Mouse (Mus musculus): Measurements from ENCODE around the gene Lrrc49.

The Lrrc49 gene

DNA sequence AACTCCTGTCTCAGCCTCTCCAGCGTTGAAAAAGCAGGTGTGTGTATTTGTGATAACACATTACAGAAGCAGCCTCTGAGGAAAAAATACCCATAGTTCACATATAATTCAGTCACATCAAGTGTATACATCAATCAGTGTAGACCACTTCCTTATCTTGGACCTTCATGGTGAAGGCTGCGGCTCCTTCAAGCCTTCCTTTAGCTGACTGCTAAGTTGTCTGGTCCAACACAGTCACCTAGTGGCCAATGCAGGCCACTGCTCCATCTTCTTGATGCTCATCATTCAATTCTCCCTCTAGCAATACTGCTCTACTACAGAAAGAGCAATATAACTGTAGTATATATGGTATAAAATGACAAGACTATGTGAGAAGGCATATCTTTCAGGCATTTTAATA, 88.5 kb downstream of the Lrrc49 start:
- DNase-seq (ENCODE audit: low spot score in 2 of 2): no peak

DNA sequence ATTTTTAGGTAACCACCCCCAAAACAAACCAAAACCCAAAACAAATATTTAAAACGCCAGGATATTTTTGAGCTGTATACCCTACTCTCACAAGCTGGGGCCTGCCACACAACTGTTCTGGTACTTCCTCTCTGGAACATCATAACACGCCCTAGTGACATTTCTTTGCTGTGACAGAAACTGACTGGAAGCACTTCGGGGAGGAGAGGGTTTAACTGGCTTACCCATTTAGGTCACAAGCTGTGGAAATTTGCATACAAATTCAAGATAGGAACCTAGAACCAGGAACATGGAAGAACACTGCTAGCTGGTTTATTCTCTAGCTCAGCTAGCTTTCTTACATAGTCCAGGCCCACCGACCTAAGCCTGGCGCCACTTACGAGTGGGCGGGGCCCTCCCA, 92.6 kb downstream of the Lrrc49 start:
- no peak for DNase-seq (ENCODE audit: low spot score in 2 of 2)

DNA sequence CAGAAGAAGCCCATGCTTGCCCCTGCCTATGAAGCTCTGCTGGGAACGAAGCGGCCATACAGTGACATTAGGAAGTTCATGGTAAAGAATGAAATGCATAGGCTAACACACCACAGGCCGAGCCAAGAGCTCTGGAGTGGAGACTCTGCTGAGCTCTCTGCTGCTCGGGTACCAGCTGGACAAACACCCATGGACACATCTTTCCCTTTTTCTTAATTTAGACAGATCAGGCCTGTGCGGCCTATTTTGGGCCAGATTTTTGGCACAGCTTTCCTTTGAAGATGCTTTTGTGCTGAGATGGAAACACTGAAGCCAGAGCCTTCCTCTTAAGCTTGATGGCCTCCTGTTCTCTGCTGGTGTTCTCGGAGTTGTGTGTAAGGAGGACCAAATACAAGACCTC, 95.0 kb downstream of the Lrrc49 start:
- DNase-seq (ENCODE audit: low spot score in 2 of 2): no peak

DNA sequence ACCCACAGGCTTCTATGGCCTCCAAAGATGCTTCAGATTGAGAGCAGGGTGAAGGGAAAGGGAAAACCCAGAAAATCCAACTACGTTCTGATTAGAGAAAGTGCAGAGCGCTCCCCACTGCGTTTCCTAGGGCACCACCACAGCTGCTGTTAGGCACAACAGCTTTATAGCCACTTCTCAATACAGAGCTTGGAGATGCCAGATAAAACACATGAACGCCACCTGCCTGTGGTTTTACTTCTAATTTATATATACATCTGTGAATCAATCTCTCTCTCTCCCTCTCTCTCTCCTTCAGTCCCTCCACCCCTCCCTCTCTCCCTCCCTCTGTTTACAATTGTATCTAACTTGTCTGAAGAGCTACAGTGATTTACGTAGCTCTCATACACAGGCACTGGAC, 95.6 kb downstream of the Lrrc49 start:
- DNase-seq (ENCODE audit: low spot score in 2 of 2): no peak

DNA sequence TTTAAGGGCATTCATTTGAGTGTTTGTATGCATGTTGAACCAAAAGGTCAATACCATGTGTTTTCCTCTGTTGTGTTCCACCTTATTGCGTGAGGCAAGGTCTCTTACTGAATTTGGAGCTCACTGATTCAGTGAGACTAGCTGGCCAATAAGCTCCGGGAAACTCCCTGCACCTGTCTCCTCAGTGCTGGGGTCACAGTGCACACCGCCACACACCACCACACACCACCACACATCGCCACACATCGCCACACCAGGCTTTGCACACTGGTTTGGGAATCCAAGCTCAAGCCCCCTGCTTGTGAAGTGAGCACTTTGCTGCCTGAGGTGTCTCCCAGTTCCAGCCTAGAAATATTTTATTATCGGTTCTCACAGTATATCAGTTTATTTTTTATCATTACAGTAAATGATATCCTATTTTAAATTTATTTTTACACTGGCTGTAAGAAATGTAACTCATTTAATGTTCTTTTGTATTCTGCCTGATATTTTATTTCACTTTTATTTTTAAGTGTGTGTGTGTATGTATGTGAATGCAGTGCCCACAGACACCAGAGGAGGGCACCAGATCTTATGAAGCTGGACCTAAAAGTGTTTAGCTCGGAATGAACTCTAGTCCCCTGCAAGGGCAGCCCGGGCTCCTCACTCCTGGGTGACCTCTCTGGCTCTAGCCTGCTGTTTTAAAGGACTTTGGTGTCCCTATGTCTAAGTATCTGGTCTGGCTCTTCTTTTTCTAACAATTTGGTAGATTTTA, 96.9 kb downstream of the Lrrc49 start:
- DNase-seq (ENCODE audit: low spot score in 2 of 2): no peak

DNA sequence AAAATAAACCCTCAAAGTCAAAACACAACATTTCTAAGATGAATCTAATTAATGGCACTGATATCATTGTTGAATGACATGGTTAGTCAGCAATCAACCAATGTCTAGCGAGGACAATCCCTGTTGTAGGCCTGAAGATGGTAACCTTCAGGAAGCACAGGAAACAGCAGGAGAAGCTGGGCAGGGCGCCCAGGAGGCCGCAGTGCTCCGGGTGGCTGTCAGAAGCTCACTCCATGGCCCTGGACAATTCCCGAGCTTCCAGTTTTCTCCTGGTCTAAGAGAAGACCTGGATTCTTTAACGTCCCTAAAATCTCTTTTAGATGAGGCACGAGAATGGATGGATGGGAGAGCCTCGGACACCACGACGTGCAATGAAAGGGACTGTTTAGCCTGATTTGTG, 99.0 kb downstream of the Lrrc49 start:
- DNase-seq (ENCODE audit: low spot score in 2 of 2): no peak

DNA sequence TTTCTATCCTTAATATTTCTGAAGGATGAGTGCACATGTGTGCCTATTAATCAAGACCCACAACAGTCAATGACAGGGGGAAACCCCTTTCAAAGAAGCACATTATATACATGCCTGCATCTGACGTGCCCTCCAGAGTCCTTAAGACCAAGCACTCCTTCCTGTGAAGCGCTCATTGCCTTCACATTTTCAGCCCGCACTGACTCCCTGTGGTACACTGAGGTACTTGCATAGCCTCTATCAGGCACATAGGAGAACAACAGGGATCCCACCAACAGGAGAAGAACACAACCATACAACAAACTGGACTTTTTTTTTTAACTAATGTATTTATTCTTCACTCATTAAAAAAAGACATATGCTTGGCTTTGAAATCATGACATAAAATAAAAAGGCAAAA, 101.0 kb downstream of the Lrrc49 start:
- no peak for DNase-seq (ENCODE audit: low spot score in 2 of 2)

DNA sequence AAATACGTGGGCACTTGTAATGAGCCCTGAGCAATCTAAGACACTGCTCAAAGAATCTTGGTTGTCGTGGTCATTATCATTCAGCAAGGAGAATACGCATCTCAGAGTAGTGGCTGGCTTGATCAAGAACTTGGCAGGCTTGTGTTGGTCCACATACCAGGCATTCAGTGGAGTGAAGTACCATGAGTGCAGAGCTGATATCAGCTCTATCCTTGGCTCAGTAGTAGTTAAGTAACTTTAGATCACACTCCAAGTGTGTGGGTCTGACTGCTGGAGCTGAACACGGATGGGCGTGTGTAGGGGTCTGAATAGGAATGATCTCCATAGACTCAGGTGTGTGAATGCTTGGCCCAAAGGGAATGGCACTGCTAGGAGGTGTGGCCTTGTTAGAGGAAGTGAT, 102.8 kb downstream of the Lrrc49 start:
- DNase-seq (ENCODE audit: low spot score in 2 of 2): no peak

DNA sequence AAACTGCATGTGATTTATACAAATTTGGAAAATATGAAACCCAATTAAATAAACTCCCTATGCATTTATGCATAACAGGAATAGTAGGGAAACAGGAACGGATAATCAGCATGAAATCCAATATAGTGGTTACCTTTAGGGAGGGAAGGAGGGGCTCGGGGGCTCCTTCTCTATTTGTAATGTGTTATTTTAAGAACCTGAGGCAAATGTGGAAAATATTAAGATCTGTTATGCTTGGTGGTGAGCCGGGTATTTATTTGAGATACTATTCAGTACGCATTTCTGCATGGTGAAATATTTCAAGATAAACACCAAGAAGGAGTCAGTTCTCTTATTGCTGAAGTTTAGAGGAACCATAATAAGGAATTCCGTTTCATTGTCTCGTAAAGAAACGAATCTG, 105.4 kb downstream of the Lrrc49 start:
- DNase-seq (ENCODE audit: low spot score in 2 of 2): no peak

DNA sequence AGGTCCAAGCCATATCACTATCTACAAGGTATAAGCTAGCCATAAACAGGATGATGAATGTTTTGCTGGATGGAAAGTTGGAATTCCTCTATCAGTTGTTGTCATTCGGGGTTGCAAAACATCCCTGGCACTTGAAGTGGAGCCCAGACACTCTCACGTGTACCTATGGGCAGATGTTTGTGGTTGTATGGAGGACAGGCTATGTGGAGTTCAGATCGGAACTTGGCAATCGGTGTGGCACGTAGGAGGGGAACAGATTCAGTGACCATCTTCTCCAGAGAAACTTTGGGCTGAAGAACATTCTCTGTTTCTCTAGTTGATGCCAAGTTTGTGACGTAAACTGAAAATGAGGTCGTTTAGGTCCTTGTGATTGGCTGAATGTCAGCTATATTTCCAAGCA, 114.9 kb downstream of the Lrrc49 start:
- DNase-seq (ENCODE audit: low spot score in 2 of 2): no peak

DNA sequence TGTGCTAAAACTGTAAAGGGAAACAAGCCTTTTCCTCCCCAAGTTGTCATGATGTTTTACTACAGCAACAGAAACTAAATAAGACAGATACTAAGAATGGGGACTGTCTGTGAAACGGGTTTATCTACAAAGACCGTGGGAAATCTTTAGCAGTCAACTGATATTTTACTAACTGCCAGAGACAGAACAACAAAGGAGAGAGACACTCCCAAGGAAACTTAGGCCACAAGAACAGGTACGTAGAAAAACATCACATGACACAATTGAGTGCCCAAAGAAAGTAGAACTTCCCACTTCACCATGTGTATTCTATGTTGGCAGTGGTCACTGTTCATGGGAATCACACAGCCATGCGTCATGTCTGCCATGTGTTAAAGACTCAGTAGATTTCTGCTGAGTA, 116.2 kb downstream of the Lrrc49 start:
- DNase-seq (ENCODE audit: low spot score in 2 of 2): no peak

DNA sequence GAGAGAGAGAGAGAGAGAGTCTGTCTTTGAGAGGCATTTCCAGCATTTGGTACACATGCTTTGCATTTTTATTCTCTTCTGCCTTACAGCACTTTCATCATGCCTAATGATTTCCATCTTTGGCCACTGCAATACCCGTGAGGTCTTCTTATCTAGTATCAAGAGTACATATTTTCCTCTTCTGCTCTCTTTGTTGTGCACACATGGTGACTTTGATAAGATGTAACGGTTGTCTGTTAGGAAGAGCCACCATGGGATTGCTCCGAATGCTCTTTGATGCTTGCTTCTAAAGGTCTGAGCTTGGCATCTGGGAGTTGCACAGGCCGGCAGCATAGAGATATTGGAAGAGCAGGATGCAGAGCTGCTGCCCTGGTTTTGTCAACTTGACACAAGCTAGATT, 116.9 kb downstream of the Lrrc49 start:
- DNase-seq (ENCODE audit: low spot score in 2 of 2): no peak

DNA sequence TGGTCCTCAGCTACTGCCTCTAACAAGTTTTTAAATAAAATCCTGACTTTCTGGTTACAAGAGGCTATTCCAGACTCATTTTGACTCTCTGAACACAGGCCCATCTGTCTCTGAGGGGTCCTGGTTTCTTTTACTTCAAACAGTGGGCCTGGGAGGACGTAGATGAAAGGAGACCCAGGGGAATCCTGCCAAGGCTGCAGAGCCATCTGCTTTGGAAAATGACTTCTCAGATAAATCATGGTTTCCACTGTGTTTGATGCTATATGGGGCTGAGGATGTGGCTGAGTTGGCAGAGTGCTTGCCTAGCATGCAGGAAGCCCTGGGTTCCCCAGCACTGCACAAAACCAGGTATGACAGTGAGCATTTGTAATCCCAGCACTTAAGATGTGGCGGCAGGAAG, 118.6 kb downstream of the Lrrc49 start:
- DNase-seq (ENCODE audit: low spot score in 2 of 2): no peak

DNA sequence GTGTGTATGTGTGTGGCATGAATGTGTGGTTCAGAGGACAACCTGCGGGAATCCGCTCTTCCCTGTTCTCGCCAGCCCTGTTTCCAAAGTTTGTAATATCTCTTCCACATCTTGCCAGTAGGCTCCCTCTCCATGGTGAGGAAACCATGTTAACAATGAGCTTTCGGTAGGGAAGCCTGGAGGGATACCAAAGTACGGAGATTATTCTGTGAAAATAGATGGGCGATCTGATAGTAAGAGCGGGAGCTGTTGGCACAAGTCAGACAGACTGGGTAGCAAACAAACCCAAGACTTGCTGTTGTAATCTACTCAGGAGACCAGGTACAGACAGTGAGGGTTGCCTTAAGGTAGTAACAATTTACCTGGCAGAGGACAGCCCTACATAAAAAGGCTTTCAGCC, 124.1 kb downstream of the Lrrc49 start:
- no peak for DNase-seq (ENCODE audit: low spot score in 2 of 2)

DNA sequence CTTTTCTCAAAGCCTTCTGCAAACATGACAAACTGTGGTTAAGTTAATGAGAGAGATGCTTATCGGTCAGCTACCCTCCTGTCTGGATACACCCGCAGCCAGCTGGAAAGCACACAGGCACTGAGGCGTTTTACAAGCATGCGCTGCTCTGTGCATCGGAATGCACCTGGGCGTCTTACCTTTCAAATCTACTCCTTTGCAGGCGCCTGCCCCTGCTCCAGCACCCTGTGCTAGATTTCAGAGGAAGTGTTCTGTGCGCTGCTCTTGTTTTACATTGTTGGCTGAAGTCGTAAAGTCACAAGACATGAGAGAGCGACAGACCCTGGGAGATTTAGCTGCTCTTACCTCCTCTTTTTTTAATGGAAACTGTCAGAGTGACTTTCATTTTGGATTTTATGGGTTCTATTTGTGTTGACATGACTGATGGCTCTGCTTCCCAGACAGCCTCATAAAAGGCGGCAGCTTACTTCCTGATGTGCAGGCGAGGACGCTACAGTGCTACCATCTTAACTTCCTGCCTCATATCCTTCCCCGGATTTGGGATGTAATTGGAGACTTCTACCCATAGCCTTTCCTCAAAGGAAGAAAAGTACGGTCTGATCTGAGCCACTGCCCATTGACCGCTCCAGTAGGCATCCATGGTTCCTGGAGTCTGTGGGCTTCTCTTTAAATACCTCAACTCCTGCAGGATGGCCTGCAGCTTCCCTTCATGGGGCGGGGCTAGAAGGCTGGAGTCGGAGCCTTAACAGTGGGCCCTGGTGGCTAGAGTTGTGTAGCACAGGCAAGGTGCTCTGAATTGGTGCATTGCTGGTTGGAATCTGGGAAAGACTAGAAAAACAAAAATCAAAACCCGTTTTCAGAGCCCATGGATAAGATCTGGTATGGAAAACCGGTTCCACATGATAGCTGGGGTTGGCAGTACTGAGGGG, 125.3 kb downstream of the Lrrc49 start:
- no peak for DNase-seq (ENCODE audit: low spot score in 2 of 2)

DNA sequence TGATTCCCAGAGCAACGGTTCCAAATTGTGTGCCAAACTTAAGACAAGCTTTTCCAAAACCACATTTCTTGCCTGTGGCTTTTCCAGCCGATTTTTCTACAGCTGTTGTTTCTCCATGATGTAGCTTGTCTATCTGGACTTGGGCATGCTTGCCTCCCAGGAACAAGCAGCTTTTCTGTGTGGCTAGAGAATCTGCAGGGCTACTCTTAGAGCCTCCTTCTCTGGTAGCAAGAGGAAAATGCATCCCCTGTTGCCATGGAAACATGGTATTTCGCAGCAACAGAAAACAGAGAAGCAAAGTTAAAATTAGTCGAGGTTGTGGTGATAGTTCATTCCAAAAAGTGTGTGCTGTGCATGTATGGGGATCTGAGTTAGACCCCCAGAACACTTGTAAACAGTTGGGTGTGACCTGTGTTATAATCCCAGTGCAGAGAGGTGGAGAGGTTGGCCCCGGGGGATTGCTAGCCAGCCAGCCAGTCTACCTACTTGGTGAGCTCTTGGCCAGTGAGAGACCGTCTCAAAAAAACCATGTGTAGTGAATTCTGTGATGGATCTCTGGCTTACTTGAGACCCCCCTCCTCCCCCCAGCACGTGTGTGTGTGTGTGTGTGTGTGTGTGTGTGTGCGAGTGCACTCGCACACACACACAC, 126.2 kb downstream of the Lrrc49 start:
- no peak for DNase-seq (ENCODE audit: low spot score in 2 of 2)

DNA sequence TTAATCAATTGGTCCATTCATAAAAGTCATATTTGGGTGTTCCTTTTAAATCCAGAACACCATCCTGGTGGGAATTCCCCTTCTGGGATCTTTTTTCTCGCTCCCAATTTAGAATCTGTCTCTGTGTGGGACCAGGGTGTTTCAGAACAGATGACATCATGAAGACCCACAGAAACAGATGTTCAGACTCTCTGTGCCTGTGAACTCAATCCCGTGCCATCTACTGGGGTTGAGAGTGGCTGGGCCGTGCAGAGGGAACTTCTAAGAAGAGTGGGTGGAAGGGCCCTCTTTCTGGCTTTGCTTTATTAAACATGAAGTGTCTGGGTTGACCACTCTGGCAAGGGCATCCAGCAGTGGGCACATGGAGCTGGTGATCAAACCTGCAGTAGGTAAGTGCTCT, 129.5 kb downstream of the Lrrc49 start:
- DNase-seq (ENCODE audit: low spot score in 2 of 2): no peak

DNA sequence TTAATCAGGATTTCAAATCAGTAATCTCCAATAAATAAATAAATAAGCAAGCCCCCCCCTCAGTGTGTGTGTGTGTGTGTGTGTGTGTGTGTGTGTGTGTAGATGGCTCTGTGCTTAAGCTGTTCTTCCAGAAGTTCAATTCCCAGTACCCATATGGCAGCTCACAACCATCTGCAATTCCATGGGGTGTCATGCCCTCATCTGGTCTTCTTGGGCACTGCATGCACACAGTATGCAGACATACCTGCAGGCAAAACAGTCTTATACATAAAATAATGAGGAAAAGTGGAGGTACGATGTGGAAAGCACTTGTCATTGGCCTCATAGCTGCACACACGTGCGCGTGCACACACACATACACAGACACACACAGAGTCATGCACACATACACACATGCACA, 136.7 kb downstream of the Lrrc49 start:
- DNase-seq (ENCODE audit: low spot score in 2 of 2): no peak

DNA sequence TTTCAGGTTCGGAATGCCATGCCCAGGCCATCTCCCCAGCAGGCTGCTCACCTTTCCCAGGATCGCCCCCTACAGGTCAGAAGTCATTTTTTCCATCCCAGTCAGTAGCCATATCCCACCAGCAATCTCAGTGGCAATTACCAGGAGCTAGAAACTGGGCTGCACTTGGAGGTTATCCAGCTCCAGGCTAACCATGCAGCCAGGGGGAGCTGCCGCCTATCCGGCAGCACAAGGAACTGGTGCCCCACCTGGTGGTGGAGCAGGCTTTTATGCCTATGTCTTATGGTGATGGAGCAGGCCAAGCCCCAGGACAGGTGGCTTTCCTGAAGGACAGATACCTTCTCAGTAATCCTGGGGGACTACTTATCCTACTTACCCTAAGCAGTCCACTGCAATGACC, 139.8 kb downstream of the Lrrc49 start:
- no peak for DNase-seq (ENCODE audit: low spot score in 2 of 2)

DNA sequence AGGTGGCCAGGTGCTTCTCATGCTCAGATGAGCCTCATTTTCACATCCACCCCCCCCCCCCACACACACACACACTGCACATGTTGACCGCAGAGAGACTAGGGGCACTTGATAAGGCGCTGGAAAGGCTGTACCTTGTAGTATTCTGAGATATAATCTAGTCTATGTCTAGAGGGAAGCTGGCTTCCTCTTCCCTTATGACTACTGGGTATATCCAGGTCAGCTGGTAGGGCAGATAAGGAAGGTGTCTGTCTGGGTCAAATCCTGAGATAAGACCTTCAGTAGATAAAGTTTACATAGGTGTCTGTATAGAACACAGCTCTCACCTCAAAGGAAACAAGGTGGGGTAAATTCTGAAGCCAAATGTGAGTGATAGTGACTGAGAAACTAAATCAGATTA, 141.8 kb downstream of the Lrrc49 start:
- no peak for DNase-seq (ENCODE audit: low spot score in 2 of 2)

DNA sequence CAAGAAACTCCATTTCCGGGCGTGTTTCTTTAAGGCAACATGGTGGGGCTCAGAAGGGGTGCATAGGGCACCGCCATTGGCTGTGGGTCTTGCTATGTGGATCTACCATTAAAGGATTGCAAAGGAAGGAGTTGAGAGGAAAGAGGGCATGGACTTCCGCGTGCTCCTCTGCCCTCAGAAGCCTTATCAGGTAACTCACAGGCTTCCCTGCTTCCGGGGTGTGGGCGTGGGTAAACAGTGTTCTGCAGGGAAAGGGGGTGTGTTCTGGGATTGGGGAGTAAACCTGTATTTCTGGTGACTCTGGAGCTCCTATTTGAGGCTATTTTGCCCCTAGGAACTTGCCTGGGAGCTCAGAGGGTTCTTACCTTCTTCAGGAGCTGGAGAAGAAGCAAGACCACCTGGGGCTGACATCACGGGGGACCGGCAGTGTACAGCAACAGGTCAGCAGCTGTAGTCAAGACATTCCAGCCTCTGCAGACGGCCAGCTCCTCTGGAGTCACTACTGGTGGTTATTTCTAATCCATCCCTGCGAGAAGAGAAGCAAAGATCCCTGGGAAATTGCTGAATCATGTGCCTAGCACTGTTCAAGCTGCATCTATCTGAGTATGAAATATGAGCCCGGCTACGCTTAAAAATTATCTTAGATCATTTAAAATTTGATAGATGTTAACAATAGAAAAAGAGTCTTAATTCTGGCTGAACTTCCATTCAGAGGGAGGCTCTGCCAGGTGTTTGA, 142.4 kb downstream of the Lrrc49 start:
- no peak for DNase-seq (ENCODE audit: low spot score in 2 of 2)

DNA sequence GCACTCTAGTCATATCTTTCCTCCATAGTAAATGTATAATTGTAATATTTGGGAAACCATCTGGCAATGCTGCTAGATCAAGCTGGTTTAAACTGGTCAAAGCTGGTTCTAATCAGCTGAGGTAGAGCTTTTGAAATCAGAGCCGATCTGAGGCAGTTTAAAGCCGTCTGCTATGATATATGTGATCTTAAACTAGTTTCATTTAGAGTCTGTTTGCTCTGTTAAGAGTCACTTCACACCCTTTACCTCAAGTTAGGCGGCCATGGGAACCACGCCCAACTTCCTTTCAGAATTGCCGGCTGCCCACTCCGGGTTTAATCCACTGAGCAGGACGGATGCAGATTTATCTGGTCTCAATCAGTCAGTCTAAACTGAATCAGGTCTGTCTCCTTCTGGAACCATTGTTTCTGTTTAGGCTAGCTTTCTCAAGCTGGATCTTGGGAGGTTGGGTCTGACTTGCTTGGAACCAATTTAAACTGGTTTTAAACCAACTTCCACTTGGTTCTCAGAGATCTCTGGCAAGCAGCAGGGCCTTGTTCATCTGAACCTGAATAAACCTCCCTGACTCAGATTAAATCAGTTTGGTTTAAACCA, 144.4 kb downstream of the Lrrc49 start:
- DNase-seq (ENCODE audit: low spot score in 2 of 2): peak in 1 of 2 experiments; percentile 9

Data from natural killer cell, adult 2 months (primary cell).